Mouse (Mus musculus) MN1 (cell line): Measurements from ENCODE around the gene Zfp663.

Experiments used
- DNase-seq: peaks from one replicate; pipeline ENCODE4 v3.0.0-alpha.2; 2016; ENCODE audit warnings: low spot score

The Zfp663 gene

GRCm38 (mm10) chr2:165367868-165368439 lies 575 bp downstream of the Zfp663 start:
- DNase-seq = peak; percentile 29

DNA sequence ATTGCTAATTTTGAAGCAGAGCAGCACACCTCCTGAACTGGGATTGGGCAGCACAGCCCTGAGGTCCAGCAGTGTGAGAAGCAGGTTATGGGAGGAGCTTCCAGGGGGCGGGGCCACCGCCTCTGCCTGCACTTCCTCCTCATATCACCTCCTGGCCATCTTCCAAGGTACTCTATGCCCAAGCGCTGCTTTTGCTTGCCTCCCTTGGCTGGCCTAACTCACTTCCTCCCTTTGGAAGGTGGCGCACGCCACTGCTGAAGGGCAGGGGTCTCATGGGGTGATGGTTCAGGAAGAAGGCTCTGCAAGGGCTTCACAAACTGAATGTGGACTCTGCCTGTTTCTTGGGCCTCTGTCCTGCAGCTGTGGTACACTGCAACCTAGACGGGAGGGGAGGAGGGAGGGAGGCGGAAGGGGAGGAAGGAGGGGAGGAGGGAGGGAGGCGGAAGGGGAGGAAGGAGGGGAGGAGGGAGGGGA lies 1.4 kb downstream of the Zfp663 start:
- peak; percentile 75 for DNase-seq

- DNase-seq = peak; percentile 46
Observed at GRCm38 (mm10) chr2:165364334-165365091, 4.0 kb downstream of the Zfp663 start.

- DNase-seq = no peak
Observed at GRCm38 (mm10) chr2:165363282-165363681, 5.2 kb downstream of the Zfp663 start.

- DNase-seq = peak; percentile 92
Observed at GRCm38 (mm10) chr2:165360861-165361260, 7.7 kb downstream of the Zfp663 start.

DNA sequence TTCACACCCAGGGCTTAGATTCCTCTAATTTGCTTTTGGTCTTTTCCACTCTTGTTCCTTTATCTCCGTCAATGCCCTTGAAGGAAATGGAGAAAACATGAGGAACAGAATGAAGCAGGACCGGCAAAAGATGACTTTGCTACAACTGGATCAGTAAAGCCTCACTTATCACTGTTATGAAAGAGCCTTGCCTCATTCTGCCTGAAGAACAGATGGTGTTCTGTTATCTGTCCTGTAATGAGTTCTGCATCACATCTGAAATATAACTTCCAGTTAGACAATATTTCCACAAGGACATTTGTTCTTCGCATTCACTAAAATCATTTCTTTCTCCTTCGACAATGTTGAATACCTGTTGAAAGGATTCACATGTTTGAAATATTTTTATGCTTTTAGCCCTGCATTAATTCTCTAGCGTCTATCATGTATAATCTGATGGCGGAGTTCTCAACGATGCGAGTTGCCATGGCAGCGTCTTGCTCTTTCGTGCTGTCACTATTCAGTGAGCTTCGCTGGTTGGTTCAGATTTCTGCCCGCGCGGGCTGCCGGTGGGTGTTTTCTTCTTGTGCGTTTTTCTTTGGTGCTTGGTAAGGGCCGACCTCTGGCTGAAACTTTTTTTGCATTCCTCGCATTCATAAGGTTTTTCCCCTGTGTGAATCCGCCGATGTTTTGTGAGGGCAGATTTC lies 16.6 kb downstream of the Zfp663 start:
- no peak for DNase-seq

DNA sequence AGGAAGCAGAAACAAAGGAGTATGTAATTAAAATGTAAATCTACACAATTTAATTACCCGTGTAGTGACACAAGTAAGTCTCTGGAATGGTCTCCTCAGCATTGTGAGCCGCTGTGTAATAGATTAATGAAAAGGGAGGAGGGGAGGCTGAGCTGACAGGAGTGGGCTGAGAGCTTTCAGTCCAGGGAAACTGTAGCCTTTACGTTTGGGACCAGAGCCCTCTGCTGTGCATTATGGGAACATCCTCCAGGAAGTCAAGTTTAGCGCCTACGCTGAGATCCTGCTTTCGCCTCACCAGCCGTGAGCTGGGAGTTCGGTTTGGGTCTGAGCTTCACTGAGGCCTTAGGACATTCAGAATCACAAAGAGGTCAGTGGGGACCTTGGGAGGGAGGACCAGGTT lies 19.1 kb downstream of the Zfp663 start:
- DNase-seq = no peak

GRCm38 (mm10) chr2:165346180-165346579 lies 22.3 kb downstream of the Zfp663 start:
- DNase-seq = no peak

DNA sequence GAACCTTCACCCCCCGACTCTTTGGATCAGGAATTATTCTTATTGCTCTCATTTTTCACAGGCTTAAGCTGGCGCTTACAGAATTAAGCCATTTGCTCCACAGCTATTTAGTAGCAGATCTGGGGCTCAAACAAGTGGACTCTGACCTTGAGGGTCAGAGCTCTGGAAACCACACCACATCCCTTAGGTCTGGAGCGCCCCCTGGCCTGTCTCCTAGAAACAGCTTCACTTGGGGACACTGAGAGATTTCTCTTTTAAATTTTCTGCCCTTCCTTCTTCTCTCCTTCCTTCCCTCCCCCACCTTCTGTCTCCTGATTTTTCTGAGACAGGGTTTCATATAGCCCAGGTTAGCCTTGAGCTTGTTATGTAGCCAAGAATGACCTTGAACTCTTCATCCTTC lies 31.3 kb downstream of the Zfp663 start:
- DNase-seq = peak; percentile 69

- no peak for DNase-seq
Observed at GRCm38 (mm10) chr2:165332610-165333210, 35.8 kb downstream of the Zfp663 start.

DNA sequence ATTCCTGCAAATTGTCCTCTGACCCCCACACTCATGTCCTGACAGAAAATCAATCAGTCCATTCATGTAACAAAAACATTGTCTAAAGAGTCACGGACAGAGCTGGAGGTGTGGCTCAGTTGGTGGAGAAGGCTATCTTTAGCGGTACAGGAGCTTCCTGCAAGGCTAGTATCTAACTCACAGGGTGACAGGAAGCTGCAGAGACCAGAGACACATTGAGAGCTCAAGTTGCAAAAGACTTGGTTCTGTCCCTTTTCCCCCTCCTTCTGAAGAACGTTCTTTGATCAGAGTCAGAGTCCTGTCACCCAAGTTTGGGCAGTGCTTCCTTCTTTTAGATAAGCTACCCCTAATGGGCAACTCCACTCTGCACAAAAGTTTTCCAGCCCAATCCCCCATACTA lies 38.8 kb downstream of the Zfp663 start:
- DNase-seq = no peak

GRCm38 (mm10) chr2:165328746-165329145 lies 39.8 kb downstream of the Zfp663 start:
- no peak for DNase-seq

DNA sequence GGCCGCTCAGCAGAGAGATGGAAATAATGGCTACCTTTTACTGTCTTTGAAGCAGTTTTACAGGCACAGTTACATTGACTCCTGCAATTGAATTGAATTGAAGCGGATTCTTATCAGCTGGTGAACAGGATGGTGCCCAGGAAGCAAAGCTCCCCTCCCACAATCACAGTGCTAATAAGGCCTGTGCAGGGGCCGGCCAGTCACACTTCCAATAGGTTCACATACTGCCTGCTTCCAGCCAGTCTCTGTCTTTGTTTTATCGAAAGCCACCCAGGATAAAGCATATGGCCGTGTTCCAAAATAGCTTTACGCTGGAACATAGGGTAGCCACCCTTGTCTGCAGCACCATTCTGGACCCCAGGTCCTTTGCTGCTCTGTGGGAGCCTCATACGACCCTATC lies 41.1 kb downstream of the Zfp663 start:
- peak; percentile 34 for DNase-seq

- peak; percentile 98 for DNase-seq
Observed at GRCm38 (mm10) chr2:165326304-165327190, 42.0 kb downstream of the Zfp663 start, which contains the start of gene Elmo2. Gene Elmo2, minus strand, starts transcription at chr2:165326479.

- no peak for DNase-seq
Observed at GRCm38 (mm10) chr2:165325521-165326303, 42.8 kb downstream of the Zfp663 start.

- DNase-seq = no peak
Observed at GRCm38 (mm10) chr2:165323928-165324327, 44.6 kb downstream of the Zfp663 start.

DNA sequence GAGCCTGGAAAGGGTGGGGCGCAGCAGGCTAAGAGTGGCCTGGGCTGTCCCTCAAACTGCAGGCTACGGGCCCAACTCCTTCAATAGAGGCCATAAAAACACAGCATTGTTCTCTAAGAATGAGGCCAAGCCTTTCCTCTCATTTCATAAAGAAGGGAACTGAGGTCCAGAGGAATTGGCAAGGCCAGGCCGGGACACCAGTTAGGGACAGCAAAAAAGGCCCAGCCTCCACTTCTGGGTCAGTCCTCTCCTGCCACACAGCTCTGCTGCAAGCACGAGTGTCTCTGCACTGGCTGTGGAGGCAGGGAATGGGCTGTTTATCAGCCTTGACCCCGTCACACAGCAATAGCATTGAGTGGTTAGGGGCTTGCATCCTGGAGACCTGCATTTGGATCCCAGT lies 45.0 kb downstream of the Zfp663 start:
- no peak for DNase-seq

GRCm38 (mm10) chr2:165321981-165322735 lies 46.4 kb downstream of the Zfp663 start:
- no peak for DNase-seq

DNA sequence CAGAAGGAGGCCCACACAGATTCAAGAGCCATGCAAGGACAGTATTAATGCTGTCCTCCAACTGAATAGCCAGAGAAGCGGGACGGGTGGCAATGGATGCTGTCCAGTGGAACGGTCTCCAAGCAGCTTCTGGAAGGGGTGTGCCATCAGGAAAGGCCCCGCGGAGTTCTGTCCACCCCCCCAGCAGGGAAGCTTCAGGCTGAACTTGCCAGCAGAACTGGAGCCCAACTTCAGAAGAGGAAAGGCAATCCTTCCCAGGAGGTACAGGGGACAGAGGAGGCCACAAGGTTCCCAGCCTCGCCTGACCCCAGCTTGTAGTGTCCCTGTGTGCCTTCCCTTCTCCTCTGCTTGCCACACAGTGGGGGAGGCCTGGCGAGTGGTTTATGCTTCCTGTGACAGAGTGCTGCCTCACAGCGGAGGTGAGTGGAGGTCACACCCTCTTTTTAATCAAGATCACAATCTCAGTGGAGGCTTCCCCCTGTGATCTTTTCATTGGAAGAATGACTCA lies 47.1 kb downstream of the Zfp663 start:
- DNase-seq = no peak
